Mouse (Mus musculus) activated CD4-positive, CD25-positive, alpha-beta regulatory T cell, adult 4 months (primary cell): ENCODE data around the gene Creld2. TPM values are rescaled to one million over a fixed set of nuclear protein-coding genes. Genes with fewer than 3 reads are reported as not detected.
A peak's percentile ranks its signal among the peaks of the same experiment; 100 is the strongest.
"Not testable (repeated sequence)": the region's sequence is repeated elsewhere in the genome, so short reads cannot be mapped to it uniquely, and the experiment has no call there.

ENCODE experiments used
- ATAC-seq: one replicate; pipeline ENCODE4 v1.8.0; 2017
- polyA plus RNA-seq, 2 experiments: library from polyadenylated mRNA; unstranded; fragments of 100-300 nt; shearing (Covaris generic); gene quantifications; one replicate each; pipeline ENCODE4 v1.2.1; 2017

The Creld2 gene
- polyA plus RNA-seq, result 10 to 100 TPM; 25.4 to 30.9 TPM

DNA sequence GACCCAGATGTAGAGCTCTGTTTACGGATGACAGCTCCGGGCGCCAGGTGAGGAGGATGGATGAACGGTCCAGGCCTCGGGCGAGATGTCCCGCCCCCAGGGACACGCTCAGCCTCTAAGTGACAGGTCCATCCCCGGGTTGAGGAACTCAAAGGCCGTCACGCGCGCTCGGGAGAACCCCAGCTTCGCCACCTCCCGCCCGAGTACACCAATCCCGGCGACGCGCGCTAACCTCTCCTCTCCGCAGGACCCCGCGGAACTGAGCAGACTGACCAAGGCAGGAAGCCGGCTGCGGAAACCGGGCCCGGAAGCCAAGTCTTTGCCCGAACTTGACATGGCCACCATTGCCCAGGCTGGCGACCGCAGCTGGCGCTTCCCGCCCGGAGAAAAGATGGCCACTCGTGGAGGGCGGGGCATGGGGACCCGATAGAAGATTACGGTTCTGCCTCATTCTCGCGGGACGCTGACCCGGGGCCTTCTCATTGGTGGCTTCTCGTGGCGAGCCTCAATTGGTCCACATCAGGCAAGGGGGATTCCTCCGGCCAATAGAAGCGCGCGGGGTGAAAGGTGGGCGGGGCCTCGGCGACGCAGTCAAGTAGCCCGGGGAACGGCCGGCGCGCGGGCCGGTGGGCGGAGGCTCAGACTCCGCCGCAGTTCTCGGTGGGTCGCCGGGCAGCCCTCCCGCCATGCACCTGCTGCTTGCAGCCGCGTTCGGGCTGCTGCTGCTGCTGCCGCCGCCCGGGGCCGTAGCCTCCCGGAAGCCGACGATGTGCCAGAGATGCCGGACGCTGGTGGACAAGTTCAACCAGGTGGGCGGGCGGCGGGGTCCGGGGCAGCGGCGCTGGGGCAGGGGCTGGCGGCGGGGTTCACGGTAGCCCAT, at the start of gene Creld2, which contains the start of gene Alg12:
Creld2 (plus strand) TSS at position 621 of the 880 bp plus-strand sequence.
Alg12 (minus strand) TSS at position 293 of the 880 bp plus-strand sequence.
- ATAC-seq, result peak; percentile 99

DNA sequence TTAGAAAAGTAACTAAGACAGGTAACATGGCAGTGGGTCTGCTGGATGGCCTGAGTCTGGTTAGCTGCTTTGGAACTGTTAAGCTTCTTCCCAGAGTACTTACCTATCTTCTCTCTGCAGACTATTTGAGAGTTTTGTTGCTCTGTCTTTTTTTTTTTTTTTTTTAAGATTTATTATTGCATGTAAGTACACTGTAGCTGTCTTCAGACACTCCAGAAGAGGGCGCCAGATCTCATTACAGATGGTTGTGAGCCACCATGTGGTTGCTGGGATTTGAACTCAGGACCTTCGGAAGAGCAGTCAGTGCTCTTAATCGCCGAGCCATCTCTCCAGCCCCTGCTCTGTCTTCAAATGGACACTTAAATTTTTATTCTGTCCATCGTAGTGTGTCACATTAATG, 44.8 kb upstream of the Creld2 start:
- ATAC-seq, result not testable (repeated sequence)

DNA sequence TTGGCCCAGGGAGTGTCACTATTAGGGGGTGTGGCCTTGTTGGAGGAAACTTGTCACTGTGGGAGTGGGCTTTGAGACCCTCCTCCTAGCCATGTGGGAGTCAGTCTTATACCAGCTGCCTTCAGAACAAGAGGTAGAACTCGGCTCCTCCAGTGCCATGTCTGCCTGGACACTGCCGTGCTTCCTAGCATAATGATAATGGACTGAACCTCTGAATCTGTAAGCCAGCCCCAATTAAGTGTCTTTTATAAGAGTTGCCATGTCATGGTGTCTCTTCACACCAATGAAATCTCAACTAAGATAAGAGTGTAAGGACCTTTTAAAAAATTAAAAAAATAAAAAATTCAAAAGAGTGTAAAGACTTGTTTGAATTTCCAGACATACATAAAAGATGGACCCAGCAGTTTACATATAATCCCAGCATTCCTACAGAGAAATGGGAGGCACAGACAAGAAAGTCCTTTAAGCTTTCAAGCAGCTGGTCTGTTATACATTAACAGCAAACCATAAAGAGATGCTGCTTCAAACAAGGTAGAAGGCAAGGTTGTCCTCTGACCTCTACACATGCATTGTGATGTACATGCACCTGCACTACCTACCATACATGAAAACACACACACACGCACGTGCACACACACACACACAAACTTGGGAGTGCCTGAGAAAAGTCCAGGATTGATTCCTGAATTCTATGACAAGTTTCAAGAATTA, 27.2 kb upstream of the Creld2 start:
- ATAC-seq, result no peak

DNA sequence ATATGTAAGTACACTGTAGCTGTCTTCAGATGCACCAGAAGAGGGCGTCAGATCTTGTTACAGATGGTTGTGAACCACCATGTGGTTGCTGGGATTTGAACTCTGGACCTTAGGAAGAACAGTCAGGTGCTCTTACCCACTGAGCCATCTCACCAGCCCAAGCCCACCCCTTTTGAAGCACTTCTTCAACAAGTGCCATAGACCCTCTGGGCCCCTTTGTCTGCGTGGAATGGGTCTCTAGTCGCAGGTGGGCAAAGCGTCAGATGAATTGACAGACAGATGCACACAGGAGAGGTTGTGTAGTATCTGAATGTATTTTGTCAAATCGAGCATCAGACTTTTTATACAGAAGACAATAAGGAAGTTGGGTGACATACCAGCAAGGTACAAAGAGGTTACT, 24.7 kb upstream of the Creld2 start:
- not testable (repeated sequence) for ATAC-seq

DNA sequence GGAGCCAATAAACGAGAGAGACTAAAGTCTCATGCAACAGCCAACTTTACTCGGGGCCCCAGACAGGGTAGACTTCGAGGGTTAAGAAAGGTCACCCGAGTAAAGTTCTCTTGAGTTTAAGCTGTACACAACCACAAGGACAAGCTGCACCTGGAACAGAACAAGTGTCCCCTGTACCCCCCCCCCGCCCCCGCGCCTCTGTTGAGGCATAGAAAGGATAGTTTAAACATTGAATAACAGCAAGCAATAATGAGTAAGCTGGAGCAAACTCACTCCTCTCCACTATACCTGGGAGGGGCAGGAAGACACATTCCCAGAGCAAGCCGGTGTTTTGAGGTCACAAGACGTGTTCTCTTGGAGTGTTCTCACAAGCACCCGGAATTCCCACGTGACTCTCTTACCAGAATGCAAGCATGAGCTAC, 19.5 kb upstream of the Creld2 start:
- no peak for ATAC-seq

DNA sequence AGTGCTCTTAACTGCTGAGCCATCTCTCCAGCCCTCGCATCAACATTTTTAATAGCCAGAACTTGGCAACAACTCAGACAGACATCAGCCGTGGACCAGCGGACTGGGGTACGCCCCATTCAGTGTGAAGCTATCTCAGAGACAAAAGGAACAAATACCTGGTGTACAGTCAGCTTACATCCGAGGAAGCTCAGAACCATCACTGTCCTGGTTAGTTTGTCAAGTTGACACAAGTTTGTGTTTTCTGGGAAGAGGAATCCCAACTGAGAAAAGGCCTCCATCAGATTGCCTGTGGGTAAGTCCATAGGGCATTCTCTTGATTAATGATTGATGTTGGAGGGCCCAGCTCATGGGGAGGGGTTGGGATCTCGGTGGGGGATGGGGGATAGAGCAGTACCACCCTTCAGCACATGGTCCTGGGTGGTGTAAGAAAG, 18.5 kb upstream of the Creld2 start:
- ATAC-seq, result no peak

DNA sequence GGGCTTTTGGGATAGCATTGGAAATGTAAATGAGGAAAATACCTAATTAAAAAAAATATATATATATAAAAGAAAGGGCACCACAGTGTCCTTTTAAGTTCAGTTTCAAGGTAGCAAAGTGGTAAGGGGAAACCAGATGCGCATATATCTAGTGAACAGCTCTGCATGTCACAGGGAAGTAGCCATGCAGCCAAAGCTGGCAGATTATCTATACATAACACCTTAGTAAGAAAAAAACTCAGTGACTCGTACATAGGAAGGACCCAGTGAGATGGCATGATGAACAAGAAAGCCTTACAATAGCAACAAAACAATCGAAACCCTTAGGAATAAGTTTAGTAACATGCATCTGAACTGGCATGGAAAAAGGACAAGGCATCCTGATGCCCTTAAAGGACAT, 17.5 kb upstream of the Creld2 start:
- ATAC-seq, result no peak

DNA sequence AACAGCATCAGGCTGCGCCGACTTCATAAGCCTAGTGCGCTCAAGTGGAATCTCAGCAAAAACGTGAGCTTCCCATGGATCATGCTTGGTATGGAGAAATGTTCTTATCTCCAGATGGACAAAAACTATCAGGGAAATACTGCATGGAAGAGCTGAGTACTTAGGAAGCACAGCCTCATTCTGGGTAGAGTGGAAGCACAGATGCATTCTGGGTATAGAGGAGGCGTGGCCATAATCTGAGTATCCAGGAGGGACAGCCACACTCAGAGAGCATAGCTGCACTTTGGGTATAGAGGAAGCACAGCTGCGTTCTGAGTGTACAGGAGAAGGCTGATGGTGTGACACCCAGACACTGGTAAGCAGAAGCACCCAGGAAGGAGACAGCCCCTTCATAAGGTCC, 17.1 kb upstream of the Creld2 start:
- no peak for ATAC-seq

DNA sequence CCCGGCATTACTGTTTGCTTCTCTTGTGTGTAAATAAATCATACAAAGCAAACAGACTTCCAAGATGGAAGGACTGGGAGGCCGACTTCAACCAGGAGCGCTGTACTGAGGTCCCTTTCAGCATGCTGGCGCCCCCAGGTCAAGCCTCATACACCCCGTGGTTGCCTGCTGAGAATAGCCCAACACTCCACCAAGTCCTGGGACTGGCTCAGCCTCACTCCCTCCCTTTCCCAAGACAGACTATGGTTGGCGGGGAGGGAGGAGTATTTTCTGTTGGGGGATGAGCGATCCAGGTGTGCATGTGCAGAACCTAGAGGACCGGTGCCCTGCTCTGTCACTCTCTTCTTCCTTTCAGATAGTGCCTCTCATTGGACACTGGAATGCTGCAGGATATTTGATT, 11.3 kb upstream of the Creld2 start:
- no peak for ATAC-seq

DNA sequence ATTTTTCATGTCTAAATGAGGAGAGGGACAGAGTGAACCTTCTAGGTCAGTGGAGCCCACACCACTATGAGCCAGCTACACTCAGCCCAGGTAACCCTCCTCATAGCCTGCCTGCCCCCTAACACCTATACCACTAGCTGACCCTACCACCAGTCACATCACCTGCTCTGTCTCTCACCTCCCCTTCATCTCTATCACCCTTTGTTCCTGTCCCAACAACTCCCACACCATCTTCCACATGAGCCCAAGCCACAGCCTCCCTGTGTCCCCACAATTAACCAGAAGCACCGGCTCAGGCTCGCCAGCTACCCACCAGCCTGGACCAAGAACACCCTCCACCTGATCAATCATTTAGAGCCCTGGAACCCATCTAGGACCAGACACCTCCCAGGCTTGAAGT, 9.1 kb upstream of the Creld2 start:
- ATAC-seq, result no peak

DNA sequence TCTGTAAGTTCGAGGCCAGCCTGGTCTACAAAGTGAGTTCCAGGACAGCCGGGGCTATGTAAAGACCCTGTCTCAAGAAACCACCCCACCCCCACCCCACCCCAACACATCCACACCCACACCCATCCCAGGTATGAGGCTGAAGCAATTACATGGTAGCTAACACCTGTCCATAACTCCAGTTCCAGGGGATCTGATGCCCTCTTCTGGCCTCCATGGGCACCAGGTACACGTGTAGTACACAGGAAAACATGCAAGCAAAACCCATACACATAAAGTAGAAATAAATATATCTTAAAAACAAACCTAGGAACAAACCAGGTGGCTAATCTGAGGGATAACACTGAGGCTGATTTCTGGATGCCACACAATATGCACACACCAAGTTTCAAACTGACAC, 6.2 kb upstream of the Creld2 start:
- ATAC-seq, result no peak

DNA sequence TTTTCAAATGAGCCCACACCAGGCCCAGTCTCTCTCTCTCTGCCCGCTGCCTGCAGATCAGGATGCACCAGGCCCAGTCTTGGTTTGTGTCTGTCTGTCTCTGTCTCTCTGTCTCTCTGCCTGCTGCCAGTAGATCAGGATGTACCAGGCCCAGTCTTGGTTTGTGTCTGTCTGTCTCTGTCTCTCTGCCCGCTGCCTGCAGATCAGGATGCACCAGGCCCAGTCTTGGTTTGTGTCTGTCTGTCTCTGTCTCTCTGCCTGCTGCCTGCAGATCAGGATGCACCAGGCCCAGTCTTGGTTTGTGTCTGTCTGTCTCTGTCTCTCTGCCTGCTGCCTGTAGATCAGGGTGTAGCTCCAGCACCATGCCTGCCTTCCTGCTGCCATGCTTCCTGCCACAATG, 5.6 kb upstream of the Creld2 start:
- ATAC-seq, result not testable (repeated sequence)

DNA sequence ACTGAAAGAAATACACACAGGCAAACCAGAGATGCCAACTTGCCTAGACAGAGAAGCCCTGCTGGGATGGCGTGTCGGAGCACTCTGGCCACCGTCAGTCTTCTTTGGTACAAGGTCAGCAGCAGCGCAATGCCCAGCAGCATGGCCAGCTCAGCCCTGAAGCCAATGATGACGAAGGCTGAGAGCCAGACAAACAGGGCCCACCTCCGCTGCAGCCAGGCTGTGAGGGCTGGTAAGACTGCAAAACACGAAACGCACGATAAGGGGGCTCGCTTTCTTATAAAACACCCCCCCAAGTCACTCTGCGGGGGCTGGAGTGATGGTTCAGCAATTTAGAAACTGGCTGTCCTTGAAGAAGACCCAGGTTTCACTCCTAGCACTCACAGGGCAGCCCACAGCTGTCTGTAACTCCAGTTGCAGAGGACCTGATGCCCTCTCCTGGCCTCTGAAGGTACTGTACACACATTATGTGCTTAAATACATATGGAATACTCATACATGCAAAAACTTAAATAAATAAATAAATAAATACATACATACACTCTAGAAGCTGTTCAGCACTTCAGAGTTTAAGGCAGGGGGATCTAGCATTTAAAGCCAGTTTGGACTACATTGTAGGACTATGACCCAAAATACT, 4.9 kb upstream of the Creld2 start:
- ATAC-seq, result no peak

DNA sequence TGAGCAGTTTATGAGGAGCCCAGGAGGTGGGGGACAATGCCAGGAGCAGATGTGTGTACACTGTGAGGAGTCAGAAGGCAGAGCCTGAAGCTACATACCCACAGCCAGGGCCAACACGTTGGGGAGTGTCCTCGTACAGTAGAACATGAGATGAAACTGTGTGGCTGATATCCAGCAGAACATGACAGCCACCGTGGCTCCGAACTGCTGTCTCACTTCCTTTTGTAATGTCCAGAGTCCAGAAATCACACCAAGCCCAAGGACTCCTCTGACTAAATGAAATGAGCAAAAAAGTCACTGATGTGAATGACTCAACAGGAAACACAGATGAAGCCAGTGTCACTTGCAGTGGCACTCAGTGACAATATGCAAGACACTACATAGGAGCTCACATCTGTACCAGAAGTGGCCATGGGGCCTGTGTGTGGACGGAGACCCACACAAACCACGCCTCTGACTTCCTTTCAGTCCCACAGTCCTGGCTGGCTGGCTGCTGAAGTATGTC, 4.2 kb upstream of the Creld2 start:
- ATAC-seq, result no peak

DNA sequence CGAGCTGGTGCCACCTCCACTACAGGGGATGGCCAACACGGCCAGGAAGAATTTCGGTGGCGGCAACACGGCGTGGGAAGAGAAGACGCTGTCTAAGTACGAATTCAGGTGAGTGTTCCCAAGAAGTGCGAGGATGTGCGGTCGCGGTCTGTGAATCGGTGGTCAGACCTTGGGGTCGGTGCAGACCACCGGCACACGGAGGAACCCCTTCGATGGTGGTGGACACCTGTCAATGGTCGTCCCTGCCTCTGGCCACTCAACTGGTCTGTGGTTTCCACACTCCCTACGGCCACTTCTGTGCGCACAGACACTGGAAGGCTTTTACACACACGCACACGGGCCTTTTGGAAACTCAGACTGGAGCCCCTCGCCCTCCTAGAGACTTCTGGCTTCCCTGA, 459 bp downstream of the Creld2 start:
- ATAC-seq, result no peak

DNA sequence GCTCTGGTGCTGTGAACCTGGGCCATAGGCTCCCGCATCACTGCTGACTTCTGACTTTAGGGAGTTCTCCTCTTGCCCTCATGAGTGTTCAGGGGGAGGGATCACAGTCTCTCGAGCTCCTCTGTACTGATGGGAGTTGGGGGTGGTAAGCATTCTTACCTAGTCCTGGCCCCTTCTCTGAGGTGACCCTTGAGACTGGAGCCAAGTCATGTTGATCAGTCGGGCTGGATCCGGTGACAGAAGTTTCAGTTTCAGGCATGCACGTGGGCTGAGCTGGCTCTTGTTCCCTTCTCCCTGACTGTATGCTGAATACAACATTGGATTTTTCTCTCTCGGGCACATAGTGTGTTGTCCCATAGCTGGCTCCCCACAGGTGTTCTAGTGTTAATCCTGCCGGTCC, 2.0 kb downstream of the Creld2 start:
- no peak for ATAC-seq

DNA sequence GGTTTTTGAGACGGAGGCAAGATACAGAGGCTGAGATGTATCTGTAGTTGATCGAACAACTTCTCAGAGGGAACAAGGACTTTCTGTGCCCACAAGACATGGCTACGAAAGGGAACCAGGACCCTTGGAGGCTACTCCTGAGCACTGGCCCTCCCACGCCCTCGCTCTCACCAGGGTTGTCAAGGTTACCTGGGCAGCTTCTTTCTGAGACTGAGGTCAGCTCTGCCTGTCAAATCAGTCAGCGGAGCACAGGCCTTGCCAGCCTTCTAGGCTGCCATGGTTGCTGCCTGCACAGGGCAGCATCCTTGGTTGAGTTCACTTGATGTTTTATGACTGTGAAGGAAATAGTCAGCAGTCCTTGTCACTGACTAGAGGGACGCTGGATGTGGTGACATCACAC, 3.1 kb downstream of the Creld2 start:
- ATAC-seq, result no peak

DNA sequence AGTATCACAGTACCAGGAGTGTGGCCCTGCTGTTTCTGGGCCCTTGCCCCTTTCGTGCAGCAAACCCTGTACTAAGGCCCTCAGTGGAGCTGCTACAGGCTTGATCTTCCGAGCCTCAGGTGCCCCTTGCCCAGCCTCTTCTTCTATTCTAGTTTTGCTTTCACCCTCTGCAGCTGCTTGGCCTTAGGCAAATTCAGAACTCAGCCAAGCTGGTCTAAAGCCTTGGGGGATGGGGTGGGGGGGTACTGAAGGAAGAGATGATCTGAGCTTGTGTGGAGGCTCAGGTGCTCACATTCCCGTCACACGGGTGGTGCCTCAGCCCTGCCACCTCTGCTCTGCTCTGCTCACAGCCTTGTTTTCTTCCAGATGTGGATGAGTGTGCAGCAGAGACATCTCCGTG, 3.9 kb downstream of the Creld2 start:
- no peak for ATAC-seq

DNA sequence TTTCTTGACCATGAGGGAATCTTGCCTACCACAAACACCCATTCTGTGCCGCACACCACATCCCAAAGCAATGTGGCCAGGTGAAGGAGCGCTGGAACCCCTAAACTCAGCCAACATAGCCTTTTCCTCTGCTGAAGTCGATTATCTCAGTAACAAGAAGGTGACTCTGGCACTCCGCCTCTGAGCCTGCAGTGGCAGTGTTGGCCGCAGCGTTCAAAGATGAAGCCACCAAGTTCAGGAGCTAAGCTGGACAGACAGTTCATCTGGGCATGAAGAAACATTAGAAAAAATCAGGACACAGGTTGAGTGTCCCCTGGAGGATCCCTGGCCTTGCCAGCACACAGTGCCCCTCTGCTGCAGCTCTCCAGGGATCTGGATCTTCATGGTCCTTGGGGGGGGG, 8.0 kb downstream of the Creld2 start:
- ATAC-seq, result no peak

DNA sequence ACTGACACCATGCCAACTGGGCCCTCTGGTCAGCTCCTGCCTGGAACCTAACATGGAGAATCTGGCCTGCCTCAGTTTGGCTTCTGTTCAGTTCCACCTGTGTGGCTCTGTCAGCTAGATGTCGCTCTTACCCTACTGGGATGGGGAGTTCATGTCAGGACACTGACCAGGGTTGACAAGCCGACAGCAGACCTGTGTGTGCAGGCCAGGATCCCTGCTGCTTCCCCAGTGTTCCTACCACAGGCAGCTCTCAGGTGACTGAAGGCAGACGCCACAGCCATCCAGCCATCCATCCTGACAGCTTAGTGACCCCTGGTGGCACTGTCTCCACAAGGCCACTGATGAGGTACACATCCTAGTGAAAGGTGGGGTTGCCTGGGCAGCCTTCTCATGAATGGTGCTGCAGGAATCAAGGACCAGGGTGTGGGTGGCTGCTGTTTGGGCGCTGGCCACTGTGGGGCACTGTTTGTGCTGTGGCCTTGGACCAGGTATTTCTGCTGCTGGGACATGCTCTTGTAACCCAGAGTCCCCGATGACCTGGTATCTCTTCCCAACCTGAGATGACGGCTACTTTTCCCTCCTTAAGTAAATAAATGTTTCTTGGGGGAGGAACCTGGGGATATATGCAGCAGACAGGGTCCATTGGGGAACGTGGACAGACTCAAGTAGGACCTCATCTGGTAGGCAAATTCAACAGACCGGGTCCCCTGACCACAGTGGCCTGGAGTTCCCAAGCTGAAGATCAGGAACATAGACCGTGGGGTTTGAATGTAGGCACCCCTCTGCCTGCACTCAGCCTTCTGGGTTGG, 8.7 kb downstream of the Creld2 start:
- peak; percentile 50 for ATAC-seq

DNA sequence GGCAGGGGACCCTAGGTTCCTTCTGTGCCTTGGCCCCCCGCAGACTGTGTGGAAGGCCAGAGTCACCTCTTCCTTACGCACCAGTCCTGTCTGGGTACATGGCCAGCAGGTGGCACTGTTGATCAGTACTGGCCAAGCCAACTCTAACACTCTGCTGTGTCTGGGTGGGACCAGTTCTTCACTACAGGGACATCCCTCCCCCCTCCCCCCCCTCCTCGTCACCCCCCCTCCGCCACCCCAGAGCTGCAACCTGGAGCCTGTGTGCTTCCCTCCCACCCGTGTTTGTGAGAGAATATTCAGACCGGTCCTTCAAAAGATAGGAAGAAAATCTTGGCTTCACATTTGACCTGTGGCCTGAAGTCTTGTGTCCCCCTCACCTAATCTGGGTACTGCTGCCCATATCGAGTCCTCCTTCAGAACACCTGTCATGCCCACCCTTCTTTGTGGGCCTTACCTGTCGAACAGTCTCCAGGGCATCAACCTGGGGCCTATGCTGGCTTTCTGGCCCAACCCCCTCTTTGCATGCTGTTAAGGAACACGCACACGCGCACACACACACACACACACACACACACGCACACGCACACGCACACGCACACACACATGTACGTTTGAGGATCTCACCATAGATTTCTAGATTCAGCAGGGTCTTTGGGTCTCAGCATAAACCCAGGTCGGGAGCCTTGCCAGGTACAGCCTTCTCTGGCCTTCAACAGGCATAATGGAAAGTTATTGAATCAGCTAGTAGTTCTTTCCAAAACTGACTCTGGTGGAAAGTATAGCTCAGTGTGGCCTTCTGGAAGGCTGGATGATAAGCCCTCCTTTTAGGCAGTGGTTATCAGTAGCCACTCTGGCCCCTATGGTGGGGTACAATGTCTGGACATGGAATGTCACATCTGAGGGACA, 9.6 kb downstream of the Creld2 start:
- ATAC-seq, result peak; percentile 94
